Mouse (Mus musculus) stomach, postnatal 0 days (tissue): Measurements from ENCODE around the gene Rpp14. TPM values are rescaled to one million over a fixed set of nuclear protein-coding genes. Genes with fewer than 3 reads are reported as not detected.

Source experiments
- ATAC-seq: fragments of 200-750 bp; cut with Nextera tagmentation; 2 replicates; pipeline ENCODE4 v1.8.0; 2017; ENCODE audit not compliant: low FRiP score, low TSS enrichment
- DNase-seq: peaks from one replicate; pipeline ENCODE4 v3.0.0-alpha.2; 2016; ENCODE audit warnings: low spot score
- H3K27ac ChIP-seq: fragments of 300-500 bp; sonication (generic); replicated peaks from 2 replicates; pipeline ENCODE4 v1.5.1; 2014; ENCODE audit warnings: mild to moderate bottlenecking, control low read depth
- H3K27me3 ChIP-seq: fragments of 300-500 bp; sonication (generic); 2 replicates; pipeline ENCODE4 v1.6.1; 2014; ENCODE audit warnings: low read length; ENCODE audit not compliant: control insufficient read depth, insufficient read depth
- H3K36me3 ChIP-seq: fragments of 300-500 bp; sonication (generic); 2 replicates; pipeline ENCODE4 v1.6.1; 2014; ENCODE audit warnings: low read length, mixed read lengths; ENCODE audit not compliant: control insufficient read depth, insufficient read depth
- H3K4me1 ChIP-seq: fragments of 300-500 bp; sonication (generic); replicated peaks from 2 replicates; pipeline ENCODE4 v1.6.1; 2014; ENCODE audit warnings: antibody characterized with exemption; ENCODE audit not compliant: control insufficient read depth, insufficient read depth
- H3K4me2 ChIP-seq: fragments of 300-500 bp; sonication (generic); replicated peaks from 2 replicates; pipeline ENCODE4 v1.6.1; 2014; ENCODE audit warnings: low read depth, mild to moderate bottlenecking, control low read depth, moderate library complexity
- H3K4me3 ChIP-seq: fragments of 300-500 bp; sonication (generic); 2 replicates; pipeline ENCODE4 v1.5.1; 2014; ENCODE audit warnings: low read depth, low read length, control low read depth
- H3K9ac ChIP-seq: fragments of 300-500 bp; sonication (generic); 2 replicates; pipeline ENCODE4 v1.6.1; 2014; ENCODE audit warnings: mild to moderate bottlenecking, low read length, control low read depth, mixed read lengths
- H3K9me3 ChIP-seq: fragments of 300-500 bp; sonication (generic); 2 replicates; pipeline ENCODE4 v1.6.1; 2016; ENCODE audit warnings: low read length; ENCODE audit not compliant: control insufficient read depth
- CTCF ChIP-seq: IDR thresholded peaks from 2 replicates; pipeline ENCODE4 v1.5.1; 2016; ENCODE audit warnings: antibody characterized with exemption, low read depth, mild to moderate bottlenecking, moderate library complexity
- EP300 ChIP-seq: optimal IDR thresholded peaks from 2 replicates; pipeline ENCODE3; 2016; ENCODE audit warnings: antibody characterized with exemption
- WGBS: fragments of 180-500 bp; shearing (Covaris S2); extraction: QIAGEN DNeasy Blood & Tissue Kit; methylation state at CpG from one replicate; pipeline ENCODE4 v1.1.7; 2014; 5-methylcytosine and 5-hydroxymethylcytosine counted together
- polyA plus RNA-seq: library from polyadenylated mRNA; unstranded; fragments of >200 nt; fragmentation: Nextera tagmentation; extraction: Ambion mirVana; gene quantifications from 2 replicates; pipeline ENCODE4 v1.2.1, GENCODE M21; 2015

The Rpp14 gene
- polyA plus RNA-seq, 1 experiment from 2014 or later = 32.6 TPM

DNA sequence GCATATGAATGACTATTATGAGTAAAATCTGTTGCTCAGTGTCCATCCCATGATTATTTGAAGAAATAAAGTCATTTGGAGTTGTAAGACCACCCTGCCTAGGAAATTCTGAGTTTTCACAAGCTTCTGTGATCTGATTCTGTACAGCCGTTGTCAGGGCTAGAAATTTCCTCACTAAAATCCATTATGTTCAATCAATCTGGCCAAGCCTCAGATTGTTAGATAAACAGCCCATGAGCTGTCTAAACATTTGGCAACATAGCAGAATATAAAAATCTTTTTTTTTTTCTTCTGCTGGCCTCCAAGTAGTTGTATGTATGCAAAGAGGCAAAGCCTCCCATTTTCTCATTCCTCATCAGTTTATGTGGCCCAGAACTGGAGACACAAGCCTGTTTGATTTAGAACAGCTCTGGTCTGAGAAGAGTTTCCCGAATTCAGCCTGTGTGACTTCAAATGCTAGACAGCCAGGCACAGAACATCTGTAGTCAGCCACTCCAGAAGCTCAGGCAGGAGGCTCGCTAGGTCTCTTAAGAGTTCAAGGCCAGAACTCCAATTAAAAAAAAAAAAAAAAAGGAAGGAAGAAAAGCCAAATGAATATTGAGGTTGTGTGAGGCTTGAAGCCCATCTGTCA, 14.9 kb downstream of the Rpp14 start:
- H3K4me2 ChIP-seq = peak overlapping the region; percentile 21; the same call in 1 of the 2 replicates

GRCm38 (mm10) chr14:8095562-8095950, 15.4 kb downstream of the Rpp14 start:
- WGBS = 34% methylated on average over 7 of the region's 7 CpGs
- Histone ChIP-seq H3K4me3 (no peak overlapping the region), H3K27ac (peak overlapping the region; percentile 64), H3K4me1 (no peaks in the 10 kb centered on the region), H3K27me3 (no peaks in the 10 kb centered on the region), H3K9ac (no peak overlapping the region), H3K4me2 (peak overlapping the region; percentile 21; the same call in 1 of the 2 replicates), H3K9me3 (no peaks in the 10 kb centered on the region), H3K36me3 (no peaks in the 10 kb centered on the region)
- DNase-seq = no peak
- no peak for ATAC-seq
- TF ChIP-seq EP300 (no peak), CTCF (no peak)

More for the DNA sequence above, 14.9 kb downstream of the Rpp14 start:
- Histone ChIP-seq H3K27ac (peak overlapping the region; percentile 64), H3K4me3 (no peak overlapping the region), H3K27me3 (no peaks in the 10 kb centered on the region), H3K9me3 (no peaks in the 10 kb centered on the region), H3K4me1 (no peaks in the 10 kb centered on the region), H3K36me3 (no peaks in the 10 kb centered on the region), H3K9ac (no peak overlapping the region)
- TF ChIP-seq CTCF (no peak), EP300 (no peak)
- ATAC-seq = no peak
- 34% methylated on average over 3 of the region's 3 CpGs for WGBS
- no peak for DNase-seq

GRCm38 (mm10) chr14:8097978-8098686, 18.0 kb downstream of the Rpp14 start, which contains the start of gene Pxk:
Gene Pxk, plus strand, starts transcription at chr14:8098211.
- peak within 1 kb of the TSS; percentile 84 for H3K4me3 ChIP-seq
- H3K9me3 ChIP-seq = no peaks in the 10 kb centered on the region
- peak within 1 kb of the TSS; percentile 78 for H3K9ac ChIP-seq
- TF ChIP-seq CTCF = no peak
- TF ChIP-seq EP300 = no peak
- no peaks in the 10 kb centered on the region for H3K27me3 ChIP-seq
- H3K27ac ChIP-seq = peak within 1 kb of the TSS; percentile 88
- H3K4me1 ChIP-seq = no peaks in the 10 kb centered on the region
- no peaks in the 10 kb centered on the region for H3K36me3 ChIP-seq
- under 1% methylated on average over 80 of the region's 89 CpGs for WGBS
- DNase-seq (peak; percentile 95), ATAC-seq (peak; percentile 93)
- peak within 1 kb of the TSS; percentile 70 for H3K4me2 ChIP-seq

DNA sequence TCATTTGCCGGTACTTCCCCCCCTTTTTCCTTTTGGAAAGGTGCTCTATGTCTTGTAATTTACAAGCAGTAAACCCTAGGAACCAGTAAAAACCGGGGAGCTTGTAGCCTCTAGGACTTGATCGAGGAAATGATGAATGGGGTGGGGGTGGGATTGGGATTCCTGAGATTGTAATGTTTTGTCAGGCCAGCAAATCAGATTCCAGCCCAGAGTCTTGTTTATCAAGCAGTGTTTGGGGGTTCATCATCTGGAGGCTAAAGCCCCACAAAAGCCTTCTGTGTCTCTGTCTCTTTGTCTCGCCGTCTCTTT, 18.5 kb downstream of the Rpp14 start:
- TF ChIP-seq EP300 (no peak), CTCF (no peak)
- H3K4me3 ChIP-seq = peak overlapping the region; percentile 84
- no peaks in the 10 kb centered on the region for H3K36me3 ChIP-seq
- ATAC-seq (no peak), DNase-seq (no peak)
- WGBS = 4% methylated on average over 5 of the region's 5 CpGs
- no peaks in the 10 kb centered on the region for H3K9me3 ChIP-seq
- no peaks in the 10 kb centered on the region for H3K27me3 ChIP-seq
- no peaks in the 10 kb centered on the region for H3K4me1 ChIP-seq
- peak overlapping the region; percentile 70 for H3K4me2 ChIP-seq
- peak overlapping the region; percentile 88 for H3K27ac ChIP-seq
- peak overlapping the region; percentile 78 for H3K9ac ChIP-seq

DNA sequence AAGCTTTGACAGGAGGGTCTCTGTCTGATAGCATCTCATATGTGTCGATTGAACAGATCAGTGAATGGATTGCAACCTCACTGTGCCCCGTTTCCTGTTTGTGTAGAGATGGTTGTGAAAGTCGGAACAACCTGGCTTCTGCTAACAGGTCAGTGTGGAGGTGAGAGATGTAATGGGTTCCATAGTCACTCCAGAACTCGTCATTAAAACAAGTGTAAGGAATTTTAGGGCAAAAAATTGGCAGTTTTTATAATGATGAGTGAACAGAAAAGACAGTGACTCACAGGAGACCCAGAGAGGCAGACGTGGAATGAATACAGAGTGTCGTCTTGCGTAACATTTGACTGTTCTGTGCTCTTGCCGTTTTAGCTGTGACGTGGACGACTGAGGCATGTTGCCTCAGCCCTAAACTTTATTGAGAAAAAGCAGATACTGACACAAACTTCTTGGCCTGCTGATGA, 19.4 kb downstream of the Rpp14 start:
- H3K36me3 ChIP-seq = no peaks in the 10 kb centered on the region
- H3K9me3 ChIP-seq = no peaks in the 10 kb centered on the region
- no peak overlapping the region for H3K27ac ChIP-seq
- H3K4me2 ChIP-seq = peak overlapping the region; percentile 70
- TF ChIP-seq EP300 (no peak), CTCF (no peak)
- no peaks in the 10 kb centered on the region for H3K27me3 ChIP-seq
- DNase-seq (no peak), ATAC-seq (no peak)
- no peaks in the 10 kb centered on the region for H3K4me1 ChIP-seq
- 33% methylated on average over 10 of the region's 10 CpGs for WGBS
- peak overlapping the region; percentile 84 for H3K4me3 ChIP-seq
- no peak overlapping the region for H3K9ac ChIP-seq

DNA sequence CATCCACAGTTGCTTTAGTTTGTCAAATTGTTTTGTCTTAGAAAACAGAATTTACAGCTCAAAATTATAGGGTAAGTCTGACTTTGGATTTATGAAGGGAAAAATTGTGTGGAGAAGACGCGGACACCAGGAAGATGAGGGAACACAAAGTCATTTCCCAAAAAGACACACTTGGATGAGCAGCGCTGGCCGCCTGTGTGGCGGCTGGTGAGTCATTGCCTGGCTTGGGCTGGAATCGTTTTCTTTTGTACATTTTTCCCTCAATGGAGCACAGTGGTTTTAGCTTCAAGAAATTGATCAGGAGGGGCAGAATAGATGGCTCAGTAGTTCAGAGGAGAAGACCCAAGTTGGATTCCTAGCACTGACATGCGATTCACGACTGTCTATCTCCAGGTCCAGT, 21.7 kb downstream of the Rpp14 start:
- Histone ChIP-seq H3K4me1 (no peaks in the 10 kb centered on the region), H3K4me2 (no peak overlapping the region), H3K36me3 (no peaks in the 10 kb centered on the region), H3K9me3 (no peaks in the 10 kb centered on the region), H3K27ac (no peak overlapping the region), H3K27me3 (no peaks in the 10 kb centered on the region), H3K4me3 (no peak overlapping the region), H3K9ac (no peak overlapping the region)
- ATAC-seq = no peak
- TF ChIP-seq EP300 = no peak
- TF ChIP-seq CTCF = no peak
- no peak for DNase-seq
- 79% methylated on average over 8 of the region's 8 CpGs for WGBS
